Mouse (Mus musculus) fat pad, adult 2 months (tissue): ENCODE results near the gene Olfr1202.

Source experiments
- DNase-seq: peaks from one replicate; pipeline ENCODE4 v3.0.0-alpha.2; 2011; ENCODE audit warnings: low read depth, low spot score; ENCODE audit errors: extremely low read depth

The Olfr1202 gene

DNA sequence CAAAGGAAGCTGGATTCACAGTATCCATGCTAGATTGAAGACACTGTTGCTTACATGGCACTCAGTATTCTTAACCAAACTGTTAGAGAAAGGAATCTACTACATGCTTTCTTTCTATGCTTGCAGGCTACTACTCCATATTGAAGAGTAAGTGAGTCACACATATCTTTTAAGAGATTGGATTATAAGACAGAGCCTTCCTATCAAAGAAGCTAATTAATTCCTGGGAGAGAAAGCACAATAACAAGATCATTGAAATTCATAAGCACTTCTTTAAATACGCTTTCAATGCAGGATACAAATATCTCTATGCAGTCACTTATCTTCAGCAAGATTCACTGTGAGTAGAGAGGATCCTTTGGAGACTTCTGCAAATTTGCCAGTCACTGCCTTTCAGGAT lies at the start of gene Olfr1202:
Olfr1202 (plus strand) TSS at position 301 of the 400 bp plus-strand sequence.
- DNase-seq = no peak

DNA sequence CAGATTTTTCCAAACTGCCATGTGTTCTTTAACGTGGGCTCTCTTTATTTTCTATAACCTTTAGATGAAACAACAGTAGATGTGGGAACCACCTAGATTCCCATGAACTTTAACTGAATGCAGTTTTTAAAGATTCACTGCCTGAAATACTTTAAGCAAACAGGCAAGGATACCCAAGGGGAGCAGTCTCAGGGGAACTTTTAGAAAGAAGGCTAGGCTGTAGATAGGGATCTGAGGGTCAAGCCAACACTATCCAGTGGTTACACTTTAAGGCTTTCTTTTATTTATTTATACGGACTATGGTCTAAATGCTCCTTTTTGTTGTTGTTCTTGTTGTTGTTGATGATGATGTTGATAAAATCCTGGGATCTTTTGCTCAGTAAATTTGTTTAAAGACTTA lies 43.9 kb upstream of the Olfr1202 start, which contains the start of gene Olfr1200:
Olfr1200 (minus strand) TSS at position 101 of the 400 bp plus-strand sequence.
- no peak for DNase-seq

GRCm38 (mm10) chr2:88792736-88793135 lies 21.6 kb upstream of the Olfr1202 start, which contains the start of gene Olfr1201:
Gene Olfr1201, plus strand, starts transcription at chr2:88793036.
- DNase-seq = no peak

- DNase-seq = no peak
Observed at GRCm38 (mm10) chr2:88829437-88829836, 15.1 kb downstream of the Olfr1202 start, which contains the start of gene Olfr1205. Gene Olfr1205, plus strand, starts transcription at chr2:88829737.

GRCm38 (mm10) chr2:88838477-88838876 lies 24.2 kb downstream of the Olfr1202 start:
- no peak for DNase-seq

DNA sequence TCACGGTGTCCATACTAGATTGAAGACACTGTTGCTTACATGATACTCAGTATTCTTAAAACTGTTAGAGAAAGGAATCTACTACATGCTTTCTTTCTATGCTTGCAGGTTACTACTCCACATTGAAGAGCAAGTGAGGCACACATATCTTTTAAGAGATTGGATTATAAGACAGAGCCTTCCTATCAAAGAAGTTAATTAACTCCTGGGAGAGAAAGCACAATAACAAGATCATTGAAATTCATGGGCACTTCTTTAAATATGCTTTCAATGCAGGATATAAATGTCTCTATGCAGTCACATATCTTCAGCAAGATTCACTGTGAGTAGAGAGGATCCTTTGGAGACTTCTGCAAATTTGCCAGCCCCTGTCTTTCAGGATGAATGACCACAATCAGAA lies 34.7 kb downstream of the Olfr1202 start, which contains the start of gene Olfr1204:
Olfr1204 (plus strand) TSS at position 301 of the 400 bp plus-strand sequence.
- DNase-seq = no peak

DNA sequence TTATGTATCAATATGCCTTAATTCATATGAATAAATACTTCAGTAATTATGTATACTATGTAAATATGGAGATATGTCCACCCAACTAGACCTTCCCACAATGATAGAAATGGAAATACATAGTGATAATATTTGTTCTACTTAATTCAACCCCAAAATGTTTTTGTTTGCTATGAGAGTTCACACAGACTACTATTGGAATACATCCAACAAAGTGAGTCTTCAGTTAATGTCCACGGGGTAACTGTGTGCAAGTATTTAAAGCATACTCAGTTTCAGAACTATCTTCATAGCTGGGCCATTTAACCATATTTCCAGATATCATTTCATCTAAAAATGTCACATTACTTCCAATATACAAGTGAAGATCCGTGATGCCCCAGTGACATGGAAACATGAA lies 48.6 kb downstream of the Olfr1202 start, which contains the start of gene Olfr1206:
Olfr1206 (plus strand) TSS at position 301 of the 400 bp plus-strand sequence.
- DNase-seq = no peak
